Mouse (Mus musculus) bone marrow, adult 2 months (tissue): ENCODE measurements at regions not wholly inside any gene's neighbourhood (a gene's known extent, or its start where the extent isn't known, plus 50 kb on each side); places are given as distances from the start of the nearest gene placed in this dataset.

ENCODE experiments used
- CTCF ChIP-seq: fragments of 200-500 bp; IDR thresholded peaks from 2 replicates; pipeline ENCODE4 v1.5.1; 2011; ENCODE audit warnings: low read length, control low read depth; ENCODE audit not compliant: control insufficient read depth, insufficient read depth
- POLR2A ChIP-seq: fragments of 200-500 bp; IDR thresholded peaks from 2 replicates; pipeline ENCODE4 v1.6.1; 2011; ENCODE audit warnings: low read depth, mild to moderate bottlenecking, control low read depth, low read length, borderline replicate concordance; ENCODE audit not compliant: control insufficient read depth

- TF ChIP-seq POLR2A (no peak), CTCF (no peak)
Measured at GRCm38 (mm10) chr13:31177999-31178783, 204.2 kb downstream of the Gm5447 start.
